Mouse (Mus musculus) ES-E14 (cell line): ENCODE data around the gene Sec31b. TPM values are rescaled to one million over a fixed set of nuclear protein-coding genes. Genes with fewer than 3 reads are reported as not detected.
A peak's percentile ranks its signal among the peaks of the same experiment; 100 is the strongest.

Experiments used
- DNase-seq: peaks from one replicate; pipeline ENCODE4 v3.0.0-alpha.2; 2013; ENCODE audit warnings: low read depth, low spot score
- H3K27ac ChIP-seq: 2 replicates; pipeline ENCODE4 v1.5.1; 2012; ENCODE audit warnings: low read depth, mild to moderate bottlenecking, low read length, moderate library complexity, mixed read lengths; ENCODE audit not compliant: poor library complexity, insufficient read depth, severe bottlenecking
- H3K36me3 ChIP-seq: 2 replicates; pipeline ENCODE4 v1.6.1; 2012; ENCODE audit warnings: mild to moderate bottlenecking, low read length, moderate library complexity, mixed read lengths; ENCODE audit not compliant: control insufficient read depth, poor library complexity, insufficient read depth, severe bottlenecking
- H3K4me1 ChIP-seq, 2 experiments: fragments of 150-350 bp in 1 of 2; sonication (generic) in 1 of 2; 2 replicates each; pipeline ENCODE4 v1.6.1; 2012; ENCODE audit warnings: low read length in 2 of 2, mild to moderate bottlenecking in 1 of 2, mixed read lengths in 1 of 2; ENCODE audit not compliant: control insufficient read depth in 2 of 2, insufficient read depth in 2 of 2, poor library complexity in 1 of 2
- H3K4me3 ChIP-seq, 2 experiments: fragments of 150-350 bp in 1 of 2; sonication (generic) in 1 of 2; 2 replicates each; pipeline ENCODE4 v1.5.1; 2012; ENCODE audit warnings: low read length in 2 of 2, low read depth in 1 of 2, mild to moderate bottlenecking in 1 of 2, mixed read lengths in 1 of 2; ENCODE audit not compliant: insufficient read depth in 1 of 2, poor library complexity in 1 of 2, severe bottlenecking in 1 of 2
- H3K9ac ChIP-seq: 2 replicates; pipeline ENCODE4 v1.6.1; 2012; ENCODE audit warnings: low read depth, mild to moderate bottlenecking, low read length, mixed read lengths; ENCODE audit not compliant: poor library complexity, insufficient read depth, severe bottlenecking
- H3K9me3 ChIP-seq: fragments of 150-350 bp; sonication (generic); 2 replicates; pipeline ENCODE4 v1.6.1; 2012; ENCODE audit warnings: low read depth, mild to moderate bottlenecking, low read length; ENCODE audit not compliant: control insufficient read depth, insufficient read depth
- CHD2 ChIP-seq: IDR thresholded peaks from 2 replicates; pipeline ENCODE4 v1.6.1; 2014; ENCODE audit warnings: mild to moderate bottlenecking, low read depth, low read length, inconsistent platforms
- HCFC1 ChIP-seq: IDR thresholded peaks from 2 replicates; pipeline ENCODE4 v1.6.1; 2012; ENCODE audit warnings: low read length, inconsistent platforms, borderline replicate concordance; ENCODE audit not compliant: insufficient read depth
- MAFK ChIP-seq: IDR thresholded peaks from 2 replicates; pipeline ENCODE4 v1.6.1; 2014; ENCODE audit warnings: mild to moderate bottlenecking, low read depth, low read length, inconsistent platforms; ENCODE audit not compliant: insufficient read depth
- ZC3H11A ChIP-seq: IDR thresholded peaks from 2 replicates; pipeline ENCODE4 v1.6.1; 2012; ENCODE audit warnings: low read depth, mild to moderate bottlenecking, inconsistent platforms, low read length, borderline replicate concordance
- ZNF384 ChIP-seq: IDR thresholded peaks from 2 replicates; pipeline ENCODE4 v1.6.1; 2012; ENCODE audit warnings: low read depth, low read length, inconsistent platforms
- in situ Hi-C, 2 experiments: fragments of 600-800 bp; cut with MboI; formaldehyde crosslinking; loops; one replicate each; pipeline ENCODE4 v1.15.1; 2025; ENCODE audit warnings: low sequenced_read_pairs in 2 of 2, inconsistent platforms in 1 of 2; ENCODE audit not compliant: unreplicated experiment in 2 of 2
- total RNA-seq: library from RNA; depleted of rRNA; stranded (reverse); fragments of 300-350 nt; gene quantifications from 2 replicates; pipeline ENCODE4 v1.2.3, GENCODE M21; 2012

Gene Sec31b
- total RNA-seq, 1 experiment: 0.54 TPM

DNA sequence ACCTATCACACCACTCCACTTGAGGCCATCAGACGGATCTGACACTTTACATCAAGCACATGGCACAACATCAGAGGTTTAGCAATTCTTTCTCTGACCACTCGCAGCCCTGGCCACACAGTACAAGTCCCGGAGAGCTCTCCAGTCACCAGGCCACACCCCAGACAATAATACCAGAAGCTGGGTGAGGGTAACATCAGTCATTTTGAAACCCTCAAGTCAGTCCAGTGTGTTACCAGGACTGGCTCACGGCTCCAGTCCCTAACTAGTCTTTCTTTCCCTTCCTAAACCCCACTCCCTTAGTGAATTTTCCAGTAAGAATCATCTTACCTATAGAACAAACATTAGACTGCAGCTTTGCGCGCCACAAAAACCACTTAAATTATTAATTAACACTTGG is 15.6 kb downstream of the Sec31b start:
- Histone ChIP-seq H3K4me1 (no peaks in the 10 kb centered on the region; a peak in 1 of 4 replicates), H3K27ac (no peak overlapping the region), H3K9ac (no peak overlapping the region), H3K36me3 (no peaks in the 10 kb centered on the region; the same call in 1 of the 2 replicates), H3K4me3 (no peak overlapping the region), H3K9me3 (no peaks in the 10 kb centered on the region)
- no peak for TF ChIP-seq ZNF384
- TF ChIP-seq CHD2: no peak
- TF ChIP-seq HCFC1: no peak
- no peak for TF ChIP-seq ZC3H11A
- TF ChIP-seq MAFK: no peak
- no peak for DNase-seq
- in situ Hi-C loops: no loop called here

DNA sequence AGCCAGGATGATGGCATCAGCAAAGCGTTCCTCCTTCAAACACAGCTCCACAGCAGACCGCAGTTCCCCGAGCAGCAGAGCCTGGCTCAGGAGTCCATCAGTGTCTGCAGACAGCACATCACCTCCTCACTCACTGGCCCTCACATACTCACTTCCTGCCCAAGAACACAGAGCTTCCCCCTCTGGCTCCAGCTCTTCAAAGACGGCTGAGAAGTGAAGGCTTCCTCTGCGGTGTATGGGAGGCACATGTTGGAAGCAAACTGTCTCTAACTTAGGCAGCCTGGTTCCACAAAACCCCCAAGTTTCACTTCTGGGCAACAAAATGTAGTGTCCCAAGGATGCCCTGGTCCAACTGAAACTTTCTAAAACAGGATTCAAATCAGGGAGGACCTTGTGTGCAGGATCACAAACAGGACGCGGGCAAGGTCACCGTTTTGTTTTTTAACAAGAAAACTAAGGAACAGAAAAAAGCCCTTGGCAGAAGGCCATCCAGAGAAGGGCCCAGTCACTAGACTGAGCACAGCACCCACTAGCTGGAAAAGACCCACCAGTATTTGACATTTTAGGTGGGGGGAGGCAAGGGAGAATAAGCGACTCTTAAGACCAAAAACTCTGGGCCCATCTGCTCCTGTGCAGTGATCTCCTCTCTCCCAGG is 20.0 kb downstream of the Sec31b start:
- H3K4me1 ChIP-seq: no peaks in the 10 kb centered on the region
- TF ChIP-seq HCFC1 (no peak), CHD2 (no peak), ZNF384 (no peak), ZC3H11A (no peak), MAFK (no peak)
- no peak overlapping the region for H3K4me3 ChIP-seq
- no peaks in the 10 kb centered on the region; the same call in 1 of the 2 replicates for H3K36me3 ChIP-seq
- no peak overlapping the region for H3K9ac ChIP-seq
- no peak for DNase-seq
- H3K9me3 ChIP-seq: no peaks in the 10 kb centered on the region
- no peak overlapping the region for H3K27ac ChIP-seq
- in situ Hi-C loops: no loop called here

DNA sequence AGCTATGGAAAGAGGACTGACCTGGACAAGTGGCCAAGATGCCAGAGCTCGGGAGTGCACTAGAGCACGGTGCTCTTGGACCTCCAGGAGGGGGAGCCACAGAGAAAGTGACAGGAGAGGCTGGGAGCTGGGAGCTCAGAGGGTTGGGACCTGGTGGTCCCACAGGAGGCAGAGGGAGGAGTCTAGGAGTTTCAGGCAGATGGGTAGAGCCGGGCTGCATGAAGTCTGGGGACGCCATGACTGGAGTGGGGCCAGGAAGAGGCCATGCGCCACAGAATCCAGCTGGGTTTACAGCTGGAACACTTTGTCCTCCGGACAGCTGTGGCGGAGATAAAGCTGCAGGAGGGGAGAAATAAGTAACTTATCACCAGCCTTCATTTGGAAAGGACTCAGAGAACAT is 26.5 kb downstream of the Sec31b start:
- TF ChIP-seq ZNF384 (no peak), MAFK (no peak), HCFC1 (no peak), CHD2 (no peak), ZC3H11A (no peak)
- no peaks in the 10 kb centered on the region for H3K36me3 ChIP-seq
- no peak overlapping the region for H3K4me3 ChIP-seq
- H3K27ac ChIP-seq: no peak overlapping the region; the same call in 1 of the 2 replicates
- peak; percentile 65 for DNase-seq
- H3K4me1 ChIP-seq: peaks cover 0 to 12% of the 10 kb centered on the region in 2 experiments; a peak in 2 of 4 replicates
- no peak overlapping the region; the same call in 1 of the 2 replicates for H3K9ac ChIP-seq
- no peaks in the 10 kb centered on the region for H3K9me3 ChIP-seq
- in situ Hi-C loops: no loop called here

DNA sequence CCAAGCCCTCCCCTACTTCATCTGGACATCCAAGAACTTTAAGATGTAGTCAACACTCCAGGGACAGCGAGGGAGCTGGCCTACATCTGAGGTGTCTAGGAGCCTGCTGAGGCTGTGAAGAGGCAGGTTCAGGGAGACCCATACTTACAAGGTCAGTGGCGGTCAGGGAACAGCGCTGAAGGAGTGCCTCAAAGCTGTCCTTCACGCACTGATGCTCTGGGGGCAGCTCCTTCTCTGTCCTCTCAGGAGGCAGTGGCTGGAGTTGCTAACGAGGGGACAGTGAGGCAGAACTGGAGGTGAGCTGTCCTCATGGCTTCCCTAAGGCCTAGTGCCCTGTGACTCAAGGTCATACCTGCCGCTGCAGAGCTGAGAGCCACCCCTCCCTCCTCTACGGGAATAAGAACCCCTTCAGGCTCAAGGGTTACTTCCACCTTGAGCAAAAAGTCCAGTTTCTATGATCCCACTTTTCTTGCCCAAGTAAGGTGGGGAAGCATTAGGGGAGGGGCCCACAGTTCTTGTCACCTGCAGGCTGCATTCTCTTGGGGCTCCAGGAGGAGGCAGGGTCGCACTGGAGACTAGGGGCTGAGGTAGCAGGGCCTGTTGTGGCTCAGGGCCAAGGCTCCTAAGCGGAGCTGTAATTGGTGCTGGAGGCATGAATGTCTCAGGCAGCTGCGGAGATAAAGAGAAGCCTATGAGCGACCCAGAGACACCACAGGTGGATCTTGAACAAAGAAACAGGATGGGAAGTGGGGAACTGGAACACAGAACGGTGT is 27.5 kb downstream of the Sec31b start:
- Histone ChIP-seq H3K4me1 (peaks cover 0 to 12% of the 10 kb centered on the region in 2 experiments; a peak in 2 of 4 replicates), H3K9ac (no peak overlapping the region), H3K9me3 (no peaks in the 10 kb centered on the region), H3K4me3 (no peak overlapping the region), H3K36me3 (no peaks in the 10 kb centered on the region), H3K27ac (no peak overlapping the region)
- peak; percentile 53 for DNase-seq
- in situ Hi-C loops: no loop called here
- TF ChIP-seq ZC3H11A (peak; percentile 31; the same call in 1 of the 2 replicates), MAFK (no peak), ZNF384 (no peak), HCFC1 (no peak), CHD2 (no peak)
